Mouse (Mus musculus) cerebellum, postnatal 14 days (tissue): ENCODE data around the gene Eml6.
"Not testable (repeated sequence)": the region's sequence is repeated elsewhere in the genome, so short reads cannot be mapped to it uniquely, and the experiment has no call there.

Source experiments
- DNase-seq, 2 experiments: peaks; one replicate each; pipeline ENCODE4 v3.0.0; 2021; ENCODE audit warnings: mixed read lengths in 2 of 2

Eml6 gene

DNA sequence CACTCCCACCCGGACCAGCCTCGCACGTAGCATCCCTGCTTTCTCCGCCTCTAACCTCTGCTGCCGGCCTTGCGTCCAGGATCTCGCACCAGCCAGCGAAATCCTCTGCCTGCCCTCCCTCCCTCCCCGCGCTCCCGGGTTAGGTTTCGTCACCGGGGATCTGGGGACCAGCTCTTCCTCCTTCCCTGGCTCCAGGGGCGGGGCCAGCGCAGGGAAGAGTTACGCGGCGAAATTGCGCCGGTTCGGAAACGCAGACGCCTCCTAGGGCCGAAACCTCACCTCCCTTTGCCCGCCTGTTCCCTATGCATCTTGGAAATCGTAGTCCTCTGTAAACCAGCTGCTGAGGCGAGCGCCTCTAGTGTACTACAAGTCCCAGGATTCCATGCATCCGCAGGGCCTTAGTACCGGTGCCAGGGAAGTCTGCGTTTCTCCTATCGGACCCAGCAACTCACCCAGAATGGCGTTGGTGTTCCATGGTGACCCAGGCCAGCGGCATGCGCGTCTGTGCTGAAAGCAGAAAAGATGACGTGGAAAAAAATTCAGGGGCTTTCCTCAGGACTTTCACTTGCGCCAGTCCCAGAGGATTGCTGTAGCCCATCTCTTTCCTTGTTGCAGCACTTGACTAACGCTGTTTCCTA lies at the start of gene Eml6:
Gene Eml6, minus strand, starts transcription at position 199 of the 638 bp plus-strand sequence.
- DNase-seq, result peak; percentile 97 to 98

DNA sequence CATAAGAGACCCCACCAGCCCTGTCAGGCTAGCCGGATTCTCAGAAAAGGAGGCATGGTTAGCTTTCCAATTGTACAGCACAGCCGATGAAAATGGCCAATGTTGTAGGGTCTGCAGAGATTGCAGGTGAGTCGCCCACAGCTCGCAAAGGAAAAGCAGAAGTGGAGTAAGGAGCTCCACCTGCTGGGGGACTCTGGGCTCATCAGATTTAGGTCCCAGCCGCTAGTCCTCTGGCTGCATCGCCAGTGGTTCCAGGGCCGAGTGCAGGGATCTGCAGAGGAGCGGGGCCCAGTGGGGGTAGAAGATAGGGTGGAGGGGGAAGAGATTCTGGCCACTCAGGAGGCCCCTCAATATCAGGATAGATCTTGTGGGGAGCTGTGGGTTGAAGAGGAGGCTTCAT lies 31.5 kb upstream of the Eml6 start:
- peak; percentile 3 to 9 for DNase-seq

DNA sequence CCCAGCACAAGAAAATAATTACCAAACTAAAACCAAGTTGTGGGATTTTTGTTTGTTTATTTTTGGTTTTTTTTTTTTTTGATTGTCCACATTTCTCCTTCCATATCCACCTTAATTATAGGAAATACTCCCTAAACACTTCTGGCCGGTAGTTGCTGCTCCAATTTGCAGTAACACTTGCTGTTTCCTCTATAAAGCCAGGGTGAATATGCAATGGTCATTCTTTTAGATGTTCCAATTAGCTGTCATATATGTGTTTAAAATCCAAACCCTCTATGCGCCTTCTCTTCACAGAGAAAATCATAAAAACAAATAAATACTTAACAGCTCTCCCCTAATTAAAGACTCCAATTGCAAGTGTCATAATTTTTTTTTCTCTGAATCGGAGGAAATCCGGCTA lies 689 bp downstream of the Eml6 start:
- no peak for DNase-seq

DNA sequence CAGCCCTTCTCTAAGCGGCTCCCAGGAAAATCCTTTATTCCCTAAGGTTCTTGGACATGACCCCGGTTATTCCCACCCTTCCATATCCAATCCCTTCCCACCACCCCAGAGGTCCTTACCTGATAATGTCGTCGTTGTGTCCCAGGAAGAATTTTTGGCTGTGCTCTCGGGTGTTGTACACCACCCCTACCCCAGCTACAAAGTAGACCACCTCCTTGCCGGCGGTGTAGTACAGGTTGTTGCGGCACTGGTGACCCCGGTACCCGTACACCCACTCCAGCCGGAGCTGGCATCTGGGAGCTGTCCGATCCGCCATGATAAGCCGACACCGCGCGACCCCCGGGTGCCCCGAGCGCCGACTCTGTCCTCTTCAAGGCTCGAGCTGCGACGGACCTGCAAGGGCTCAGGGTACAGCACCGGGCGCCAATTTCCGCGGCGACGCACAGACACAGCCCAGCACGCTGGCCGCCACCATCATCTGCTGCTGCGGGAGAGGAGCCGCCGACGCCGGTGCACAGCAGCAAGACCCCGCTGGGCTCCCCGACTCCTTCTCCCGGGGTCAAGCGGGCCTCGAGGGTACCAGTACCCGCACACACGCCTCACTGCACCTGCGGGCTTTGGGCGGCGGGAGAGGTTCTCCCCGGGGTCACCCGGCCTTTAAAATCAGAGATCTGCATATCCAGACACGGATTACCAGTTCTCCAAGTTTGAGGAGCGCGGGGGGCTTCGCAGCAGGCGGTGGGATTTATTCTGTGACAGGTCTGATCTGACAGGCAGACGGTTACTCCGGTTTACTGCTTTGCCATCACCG lies 1.4 kb downstream of the Eml6 start:
- DNase-seq, result peak; percentile 77 to 79

DNA sequence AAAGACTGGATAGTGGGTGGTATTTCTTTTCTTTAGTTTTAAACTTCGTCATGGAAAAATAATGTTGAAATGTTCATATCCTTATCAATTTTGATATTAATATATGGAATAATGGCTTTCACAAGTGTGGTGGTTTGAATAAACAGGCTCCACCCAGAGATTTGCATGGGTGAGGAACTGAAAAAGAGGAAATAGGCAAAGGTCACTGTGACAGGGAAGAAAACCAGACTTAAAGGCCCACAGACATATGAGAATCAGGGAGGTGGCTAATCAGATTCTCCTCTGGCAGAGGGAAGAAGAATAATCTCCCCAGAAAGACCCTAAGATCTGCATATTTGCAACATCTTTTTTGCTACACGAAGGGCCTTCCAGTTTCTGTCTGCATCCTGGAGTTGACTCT lies 39.6 kb downstream of the Eml6 start:
- no peak for DNase-seq

DNA sequence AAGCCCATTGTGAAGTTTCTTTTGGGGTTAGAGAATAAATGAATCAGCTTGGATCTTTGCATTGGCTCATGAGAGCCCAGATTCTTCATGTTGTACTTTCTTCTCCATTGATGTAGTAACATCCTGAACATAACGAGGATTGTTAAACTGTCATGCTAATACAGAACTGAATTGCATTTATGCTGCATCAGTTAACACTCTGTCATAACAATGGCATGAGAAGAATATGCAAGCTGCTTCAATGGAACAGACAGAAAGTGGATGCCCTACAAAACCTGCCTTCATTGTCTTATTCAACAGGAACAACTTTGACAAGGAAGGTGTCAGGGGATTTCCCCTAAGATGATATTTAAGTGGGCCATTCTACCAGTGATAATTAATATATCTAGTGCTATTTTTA lies 57.0 kb downstream of the Eml6 start:
- DNase-seq, result no peak

DNA sequence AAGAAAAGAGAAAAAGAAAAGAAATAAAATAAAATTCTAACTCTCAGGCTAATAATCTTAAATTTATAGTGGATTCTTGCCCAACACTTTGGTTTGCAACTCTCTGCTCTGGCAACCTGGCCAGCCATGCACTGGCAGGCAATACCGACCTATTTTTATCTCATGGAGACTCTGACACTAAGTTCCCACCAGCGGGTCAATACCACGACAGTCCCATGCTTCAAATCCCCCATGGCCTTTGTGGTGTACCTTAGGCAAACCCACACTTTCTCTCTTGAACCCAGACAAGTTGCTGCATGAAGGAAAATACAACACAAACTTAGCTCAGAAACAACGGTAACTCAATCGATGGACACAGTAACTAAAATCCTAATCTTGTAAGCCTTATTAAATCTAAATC lies 66.5 kb downstream of the Eml6 start:
- DNase-seq, result peak in 1 of 2 experiments; percentile 15

DNA sequence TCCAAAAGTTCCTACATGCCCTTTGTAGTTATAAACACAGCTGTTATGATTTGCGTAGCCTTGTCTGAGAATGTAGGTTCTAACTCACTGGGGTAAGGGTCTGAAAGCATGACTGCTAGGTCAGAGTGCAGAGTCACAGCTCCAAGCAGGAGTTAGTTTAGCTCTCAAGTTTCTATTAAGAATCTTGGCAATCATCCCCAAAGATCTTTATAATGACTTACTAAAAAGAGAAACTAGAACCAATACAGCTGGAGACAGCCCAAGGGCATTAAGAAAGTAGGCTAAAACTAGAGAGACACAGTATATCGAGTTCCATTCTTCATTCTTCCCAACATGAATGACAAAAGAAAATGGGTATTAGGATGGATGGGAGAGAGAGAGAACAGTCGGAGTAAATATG lies 81.2 kb downstream of the Eml6 start:
- DNase-seq, result no peak

DNA sequence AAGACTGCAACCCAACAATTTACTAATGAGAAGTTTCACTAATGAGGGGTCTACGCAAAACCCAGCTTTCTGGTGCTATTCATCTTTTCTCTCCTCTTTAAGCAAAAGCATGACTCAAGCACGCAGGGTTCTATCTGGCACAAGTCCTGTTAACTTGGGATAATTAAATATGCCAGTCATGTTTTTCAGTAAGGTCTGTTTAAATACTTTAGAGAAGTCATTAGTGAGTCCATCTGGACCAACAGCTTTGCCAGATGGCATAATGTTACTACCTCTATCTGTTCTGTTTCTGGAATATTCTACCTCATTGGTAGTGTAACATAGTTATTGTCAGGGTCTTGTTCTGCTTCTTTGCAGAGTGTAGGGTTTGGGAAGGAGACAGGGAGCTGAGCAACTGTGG lies 101.5 kb downstream of the Eml6 start:
- DNase-seq, result peak in 1 of 2 experiments; percentile 17

DNA sequence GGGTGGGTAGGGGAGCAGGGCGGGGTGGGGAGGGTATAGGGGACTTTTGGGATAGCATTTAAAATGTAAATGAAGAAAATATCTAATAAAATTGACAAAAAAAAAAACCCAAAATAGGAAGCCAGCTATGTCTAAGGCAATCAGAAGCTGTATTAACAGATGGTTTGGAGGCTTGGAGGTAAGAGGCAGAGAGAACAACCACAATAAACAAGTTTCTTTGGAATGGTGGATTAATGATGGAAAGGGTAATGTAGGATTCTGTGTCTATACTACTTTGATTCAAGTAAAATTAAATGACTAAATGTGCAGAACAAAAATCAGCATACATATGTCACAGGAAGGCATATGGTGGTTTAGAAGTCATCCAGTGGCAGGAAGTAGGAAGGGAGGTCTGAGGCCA lies 102.0 kb downstream of the Eml6 start:
- DNase-seq, result no peak

DNA sequence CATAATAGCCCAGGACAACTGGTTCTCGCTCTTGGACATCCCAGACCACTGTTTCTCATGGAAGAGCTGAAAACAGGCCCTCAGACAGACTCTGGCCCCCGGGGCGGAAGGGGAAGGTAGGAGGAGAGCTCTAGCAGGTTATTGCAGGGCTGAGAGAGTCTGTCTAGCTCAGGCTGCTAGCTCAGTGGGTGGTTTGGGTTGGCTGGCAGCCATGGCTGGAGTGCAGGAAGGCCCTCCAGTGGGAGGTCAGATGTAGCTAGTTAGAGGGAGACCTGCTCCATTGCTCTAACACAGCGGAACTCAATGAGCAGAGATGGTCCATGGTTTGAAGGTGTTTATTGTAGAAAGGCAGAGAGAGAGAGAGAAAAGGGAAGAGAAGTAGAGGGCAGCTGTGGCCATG lies 112.7 kb downstream of the Eml6 start:
- DNase-seq, result peak; percentile 22 to 25

DNA sequence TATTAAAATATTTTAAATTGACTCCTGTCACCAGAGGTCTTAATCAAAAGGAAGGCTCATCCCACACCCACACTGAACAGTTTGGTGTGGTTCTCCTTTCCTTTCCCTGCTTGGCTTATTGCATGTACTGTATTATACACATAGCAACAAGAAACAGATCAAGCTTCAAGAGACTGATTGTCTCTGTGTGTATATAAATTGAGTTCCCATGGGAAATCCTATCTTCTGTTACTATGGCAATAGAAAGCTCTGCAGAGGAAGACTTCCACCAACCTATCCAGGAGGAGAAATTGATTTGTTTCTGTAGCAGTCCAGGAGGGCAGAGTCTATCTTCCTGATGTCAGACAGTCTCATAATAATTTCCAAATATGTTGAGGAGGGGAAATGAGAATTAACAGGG lies 116.5 kb downstream of the Eml6 start:
- DNase-seq, result no peak

DNA sequence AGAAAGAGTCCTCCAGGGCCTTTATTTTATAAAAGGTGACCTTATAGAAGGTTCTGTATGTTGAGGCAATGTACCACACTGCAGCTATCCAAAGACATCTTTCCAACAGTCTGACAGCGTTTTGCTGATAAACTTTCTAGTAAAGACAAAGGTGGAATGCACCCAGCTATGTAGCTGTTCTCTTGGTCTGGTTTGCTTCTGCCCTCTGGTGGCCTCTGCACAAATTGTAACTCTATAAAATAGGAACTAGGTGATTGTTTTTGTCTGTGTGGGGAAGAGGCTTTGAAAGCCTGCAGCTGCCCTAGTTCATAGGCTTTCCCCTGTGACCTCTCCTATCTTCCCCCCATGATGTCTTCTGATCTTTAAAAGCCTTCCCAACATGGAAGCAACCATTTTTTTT lies 140.7 kb downstream of the Eml6 start:
- peak; percentile 77 to 81 for DNase-seq

DNA sequence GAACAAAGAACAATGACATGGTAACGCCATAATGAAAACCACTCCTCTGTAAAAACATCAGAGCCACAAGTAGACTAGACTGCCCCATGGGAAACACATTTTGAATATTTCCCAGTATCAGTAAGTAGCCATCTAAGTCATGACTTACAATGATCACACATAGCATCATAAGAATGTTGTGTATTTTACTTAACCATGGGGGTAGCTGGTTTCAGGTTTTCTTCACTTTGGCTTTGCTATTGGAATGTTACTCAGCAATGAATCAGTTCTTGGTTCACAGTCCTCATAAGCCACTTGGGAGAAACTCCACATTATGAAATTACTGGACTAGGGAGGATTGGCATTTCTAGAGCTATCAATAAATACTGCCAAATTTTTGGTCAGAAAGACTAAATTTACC lies 141.5 kb downstream of the Eml6 start:
- DNase-seq, result no peak

DNA sequence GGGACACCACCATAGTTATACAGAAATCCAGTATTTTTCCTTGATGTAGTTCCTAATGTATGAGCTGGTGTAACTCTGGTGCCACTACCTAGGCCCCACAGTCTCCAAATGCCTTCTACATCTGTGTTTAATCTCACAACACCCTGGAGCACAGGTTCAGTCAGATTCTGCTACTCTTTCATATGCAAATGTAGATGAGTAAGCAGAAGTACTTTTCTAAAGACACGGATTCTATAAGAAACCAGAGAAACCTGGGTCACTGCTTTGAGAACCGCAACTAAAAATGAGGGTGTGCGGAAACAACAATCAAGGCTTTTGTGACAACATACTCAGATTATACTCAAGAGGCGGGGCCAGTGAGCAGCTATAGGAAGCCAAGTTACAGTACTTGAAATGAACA lies 142.8 kb downstream of the Eml6 start:
- DNase-seq, result no peak

DNA sequence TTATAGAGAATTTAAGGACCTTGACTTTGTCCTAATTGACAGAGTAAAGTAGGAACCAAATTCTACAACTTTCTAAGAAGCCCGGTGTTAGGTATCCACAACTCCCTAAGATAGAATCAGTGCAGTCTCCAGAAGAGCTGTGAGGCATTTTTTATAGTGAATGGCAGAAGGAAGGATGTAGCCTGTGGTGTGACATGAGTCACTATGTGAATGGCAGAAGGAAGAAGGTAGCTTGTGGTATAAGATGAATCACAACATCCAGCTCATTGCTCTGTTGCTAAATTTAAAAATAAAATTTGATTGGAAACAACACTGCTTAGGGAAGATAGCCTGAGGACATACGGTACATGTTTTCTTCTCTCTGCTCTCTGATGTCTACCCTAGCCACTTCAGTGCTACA lies 146.2 kb downstream of the Eml6 start:
- no peak for DNase-seq

DNA sequence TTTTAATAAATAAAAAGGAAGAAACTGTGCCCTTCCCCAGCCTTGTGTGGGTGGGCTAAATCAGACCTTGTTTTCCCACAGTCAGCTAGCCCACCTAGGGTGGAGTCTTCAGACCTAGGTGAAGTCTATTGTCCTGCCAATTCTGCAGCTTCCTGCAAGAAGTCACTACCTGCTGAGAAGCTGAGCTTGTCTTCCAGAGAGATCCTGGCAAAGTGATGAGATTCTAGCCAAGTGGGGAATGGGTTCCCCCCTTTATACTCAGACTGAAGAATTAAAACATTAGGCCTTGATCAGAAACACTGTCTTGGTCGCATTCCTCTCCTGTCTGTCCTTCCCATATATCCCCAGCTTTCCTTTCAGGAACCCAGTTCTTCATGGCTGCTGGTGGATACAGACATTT lies 147.9 kb downstream of the Eml6 start:
- no peak for DNase-seq

DNA sequence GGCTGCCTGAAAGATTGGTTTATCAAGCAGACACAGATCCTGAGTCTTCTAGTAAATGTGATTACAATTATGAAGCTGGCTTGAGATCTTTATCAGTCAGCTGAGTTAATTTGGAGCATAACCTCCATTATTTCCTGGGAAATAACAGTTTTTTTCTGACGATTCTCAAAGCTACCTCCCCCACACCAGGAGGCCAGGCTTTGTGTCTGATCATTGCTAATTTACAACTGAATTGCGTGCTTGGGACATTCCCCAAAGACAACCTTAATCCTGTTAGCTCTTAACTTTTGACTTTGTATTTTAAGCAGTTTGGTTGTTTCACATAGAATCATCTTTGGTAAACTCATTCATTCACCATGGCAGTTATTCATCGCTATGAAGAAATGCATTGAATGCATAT lies 148.6 kb downstream of the Eml6 start:
- DNase-seq, result no peak

DNA sequence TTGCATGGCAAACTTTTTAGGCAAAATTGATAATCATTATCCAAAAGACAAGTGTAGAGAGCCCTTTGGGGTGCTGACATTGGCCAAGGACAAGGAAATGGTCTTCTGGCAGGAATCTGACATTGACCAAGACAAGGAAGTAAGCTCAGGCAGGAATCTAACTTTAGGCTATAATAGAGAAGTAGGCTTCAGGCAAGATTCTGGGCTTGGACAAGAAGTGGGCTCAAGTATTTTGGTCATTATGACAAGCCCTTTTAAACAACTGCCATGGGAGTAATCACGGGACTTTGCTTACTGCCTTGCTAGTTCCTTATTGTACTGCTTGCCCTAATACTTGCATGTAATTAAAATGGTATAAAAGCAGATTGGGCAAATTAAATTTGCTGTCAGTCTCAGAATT lies 151.1 kb downstream of the Eml6 start:
- DNase-seq, result not testable (repeated sequence)

DNA sequence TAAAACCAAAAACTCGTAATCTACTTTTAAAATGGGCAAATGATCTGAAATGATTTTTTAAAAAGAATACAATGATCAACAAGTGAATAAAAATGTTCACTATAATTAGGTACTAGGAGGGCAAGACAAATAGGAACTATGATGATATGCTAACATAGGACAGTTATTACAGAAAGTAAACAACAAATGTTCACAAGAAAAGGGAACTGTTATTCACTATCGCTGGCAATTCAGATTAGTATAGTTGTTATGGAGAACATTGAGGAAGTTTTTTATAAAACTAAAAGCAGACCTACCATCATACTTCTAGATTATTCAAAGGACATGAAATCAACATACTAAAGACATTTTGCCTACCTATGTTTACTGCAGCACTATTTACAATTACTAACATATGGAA lies 155.7 kb downstream of the Eml6 start:
- no peak for DNase-seq

DNA sequence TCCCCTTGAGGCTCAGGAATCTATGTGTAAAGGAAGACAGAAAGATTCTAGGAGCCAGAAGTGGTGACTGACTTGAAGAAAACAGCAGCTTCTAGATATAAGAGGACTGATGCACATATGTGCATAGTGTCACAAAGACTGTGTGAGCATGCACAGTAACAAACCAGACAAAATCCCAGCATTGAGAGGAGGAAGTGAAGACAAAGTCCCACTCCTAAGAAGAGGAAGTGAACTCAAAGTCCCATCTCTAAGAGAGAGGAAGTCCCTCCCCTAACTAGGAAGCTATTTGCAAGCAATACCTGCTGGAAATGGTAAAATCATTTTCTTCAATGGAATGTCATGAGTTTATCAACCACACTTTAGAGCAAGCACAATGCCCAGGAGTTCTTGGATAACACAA lies 161.6 kb downstream of the Eml6 start:
- DNase-seq, result no peak

DNA sequence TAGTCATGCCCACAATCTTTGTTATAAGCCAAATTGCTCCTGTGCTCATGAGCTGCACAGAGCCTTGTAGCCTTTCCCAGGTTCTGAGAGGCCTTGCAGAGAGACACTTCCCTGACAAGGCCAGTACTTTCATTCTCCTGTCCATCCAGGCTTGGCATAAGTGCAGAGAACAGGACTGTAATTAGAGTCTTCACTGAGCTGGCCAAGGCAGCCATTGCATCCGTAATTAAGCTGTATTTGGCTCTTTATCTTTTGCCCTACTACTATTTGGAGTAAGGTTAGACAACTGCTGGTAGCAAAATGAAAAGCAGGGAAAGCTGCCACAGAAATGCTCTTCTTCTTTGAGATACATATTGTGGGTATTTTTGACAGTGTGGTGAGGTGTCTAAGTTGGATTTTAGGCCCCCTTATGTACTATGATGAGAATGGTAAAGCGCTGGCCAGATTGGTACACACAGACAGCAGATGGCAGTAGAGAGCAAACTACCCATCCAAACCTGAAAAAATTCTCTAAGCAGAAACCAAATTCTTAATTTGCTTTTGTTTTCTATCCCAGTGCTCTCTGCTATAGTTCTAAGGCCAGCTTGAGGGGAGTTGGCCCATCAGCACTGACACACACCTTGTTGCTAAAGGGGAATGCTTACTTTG lies 164.0 kb downstream of the Eml6 start:
- DNase-seq, result peak; percentile 72 to 76

DNA sequence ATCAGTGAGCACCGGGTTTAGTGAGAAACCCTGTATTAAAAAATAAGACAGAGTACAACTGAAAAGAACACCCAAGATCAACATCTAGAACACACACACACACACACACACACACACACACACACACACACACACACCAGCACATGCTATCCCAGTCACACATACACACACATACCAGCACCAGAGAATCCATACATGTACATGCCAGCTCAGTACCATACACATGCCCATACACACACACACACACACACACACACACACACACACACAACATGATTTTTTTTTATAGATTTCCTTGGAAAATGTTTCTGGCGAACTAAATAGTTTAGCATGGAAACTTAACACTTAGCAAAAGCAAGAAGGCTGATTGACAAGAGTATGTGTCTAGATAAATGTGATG lies 164.8 kb downstream of the Eml6 start:
- no peak for DNase-seq

DNA sequence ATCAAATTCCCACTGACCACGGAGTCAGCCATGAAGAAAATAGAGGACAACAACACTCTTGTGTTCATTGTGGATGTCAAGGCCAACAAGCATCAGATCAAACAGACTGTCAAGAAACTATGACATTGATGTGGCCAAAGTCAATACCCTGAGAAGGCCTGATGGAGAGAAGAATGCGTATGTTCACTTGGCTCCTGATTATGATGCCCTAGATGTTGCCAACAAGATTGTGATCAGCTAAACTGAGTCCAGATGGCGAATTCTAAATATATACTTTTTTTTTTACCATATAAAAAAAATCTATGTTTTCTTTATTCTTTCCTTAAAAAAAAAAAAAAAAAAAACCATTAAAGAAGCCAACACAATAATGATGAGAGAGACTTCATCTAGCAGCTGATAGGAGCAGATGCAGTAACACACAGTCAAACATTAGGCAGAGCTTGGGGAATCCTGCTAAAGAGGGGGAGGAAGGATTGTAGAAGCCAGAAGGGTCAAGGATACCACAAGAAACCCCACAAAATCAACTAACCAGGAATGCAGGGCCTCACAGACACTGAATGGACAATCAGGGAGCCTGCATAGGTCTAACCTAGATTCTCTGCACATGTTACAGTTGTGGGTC lies 185.1 kb downstream of the Eml6 start:
- no peak for DNase-seq
